Mouse (Mus musculus) cerebellum, adult 8-10 months (tissue): Measurements from ENCODE around the gene Abcg1.

Source experiments
- DNase-seq: peaks from one replicate; pipeline ENCODE4 v3.0.0; 2022

The Abcg1 gene

GRCm38 (mm10) chr17:31082296-31083078 lies 25.0 kb downstream of the Abcg1 start:
- DNase-seq, result no peak

- DNase-seq, result no peak
These were observed 28.0 kb downstream of the Abcg1 start for GRCm38 (mm10) chr17:31085519-31085918.

GRCm38 (mm10) chr17:31086196-31086595 lies 28.7 kb downstream of the Abcg1 start:
- DNase-seq, result peak; percentile 42

- DNase-seq, result no peak
These were observed 31.2 kb downstream of the Abcg1 start for GRCm38 (mm10) chr17:31088711-31089110.

GRCm38 (mm10) chr17:31089848-31090247 lies 32.4 kb downstream of the Abcg1 start:
- DNase-seq, result no peak

- DNase-seq, result no peak
These were observed 33.7 kb downstream of the Abcg1 start for GRCm38 (mm10) chr17:31091023-31091735.

GRCm38 (mm10) chr17:31094781-31095180 lies 37.3 kb downstream of the Abcg1 start:
- DNase-seq, result no peak

GRCm38 (mm10) chr17:31095570-31095969 lies 38.1 kb downstream of the Abcg1 start:
- DNase-seq, result peak; percentile 40

- DNase-seq, result no peak
These were observed 39.4 kb downstream of the Abcg1 start for GRCm38 (mm10) chr17:31096893-31097292.

- no peak for DNase-seq
These were observed 41.3 kb downstream of the Abcg1 start for GRCm38 (mm10) chr17:31098788-31099187.

- DNase-seq, result no peak
These were observed 45.6 kb downstream of the Abcg1 start for GRCm38 (mm10) chr17:31103007-31103570.

- no peak for DNase-seq
These were observed 46.3 kb downstream of the Abcg1 start for GRCm38 (mm10) chr17:31103823-31104222.

- no peak for DNase-seq
These were observed 50.9 kb downstream of the Abcg1 start for GRCm38 (mm10) chr17:31108388-31108787.

- DNase-seq, result no peak
These were observed 55.8 kb downstream of the Abcg1 start for GRCm38 (mm10) chr17:31113191-31113856.

GRCm38 (mm10) chr17:31116063-31116462 lies 58.6 kb downstream of the Abcg1 start:
- no peak for DNase-seq

GRCm38 (mm10) chr17:31117946-31118345 lies 60.5 kb downstream of the Abcg1 start:
- no peak for DNase-seq

- peak; percentile 80 for DNase-seq
These were observed 62.0 kb downstream of the Abcg1 start for GRCm38 (mm10) chr17:31119429-31119828.

- peak; percentile 79 for DNase-seq
These were observed 64.5 kb downstream of the Abcg1 start for GRCm38 (mm10) chr17:31121975-31122374.

GRCm38 (mm10) chr17:31125548-31126266 lies 68.2 kb downstream of the Abcg1 start:
- DNase-seq, result peak; percentile 98

GRCm38 (mm10) chr17:31128708-31129318 lies 71.3 kb downstream of the Abcg1 start:
- DNase-seq, result peak; percentile 51

GRCm38 (mm10) chr17:31129452-31129851 lies 72.0 kb downstream of the Abcg1 start, which contains the start of gene Tff3:
Tff3 (minus strand) TSS chr17:31129646.
- DNase-seq, result no peak

- peak; percentile 95 for DNase-seq
These were observed 73.9 kb downstream of the Abcg1 start for GRCm38 (mm10) chr17:31131269-31131821.
